Mouse (Mus musculus): Measurements from ENCODE around the gene Iqschfp.

GRCm38 (mm10) chr3:68495096-68495735 is 603.2 kb downstream of the Iqschfp start:
- TF ChIP-seq CTCF (IDR thresholded peaks at IDR 0.05; ENCODE audit: low read depth) (peak; percentile 21), EP300 (IDR thresholded peaks at IDR 0.05; ENCODE audit: low read depth) (no peak)
